Mouse (Mus musculus) megakaryocyte, embryonic 14.5 days (primary cell): ENCODE measurements around the gene Ubr7. TPM values are rescaled to one million over a fixed set of nuclear protein-coding genes. Genes with fewer than 3 reads are reported as not detected.

ENCODE experiments used
- H3K27me3 ChIP-seq: replicated peaks from 2 replicates; pipeline ENCODE3; 2012; ENCODE audit warnings: inconsistent platforms
- H3K36me3 ChIP-seq: replicated peaks from 2 replicates; pipeline ENCODE3; 2012; ENCODE audit warnings: low read length, inconsistent platforms, mixed read lengths
- H3K4me1 ChIP-seq: 2 replicates; pipeline ENCODE4 v1.6.1; 2012; ENCODE audit warnings: inconsistent platforms
- H3K4me3 ChIP-seq: replicated peaks from 2 replicates; pipeline ENCODE3; 2012; ENCODE audit warnings: moderate library complexity, mild to moderate bottlenecking, inconsistent platforms
- H3K9me3 ChIP-seq: 2 replicates; pipeline ENCODE4 v1.6.1; 2012; ENCODE audit warnings: inconsistent platforms
- FLI1 ChIP-seq: IDR thresholded peaks from 2 replicates; pipeline ENCODE4 v1.6.1; 2012; ENCODE audit warnings: low read length, inconsistent platforms, mixed read lengths
- GATA1 ChIP-seq: IDR thresholded peaks from 3 replicates; pipeline ENCODE4 v1.6.1; 2012; ENCODE audit warnings: mixed read lengths, low read length, inconsistent platforms, borderline replicate concordance
- polyA plus RNA-seq: library from polyadenylated mRNA; stranded (reverse); fragments of >175 nt; gene quantifications from 2 replicates; pipeline ENCODE4 v1.2.3, GENCODE M21; 2012; ENCODE audit warnings: low replicate concordance; ENCODE audit not compliant: insufficient read depth

Ubr7 gene
- polyA plus RNA-seq, 1 experiment: 11.3 TPM

GRCm38 (mm10) chr12:102787927-102788326 is 30.2 kb downstream of the Ubr7 start:
- peaks cover 8% of the 10 kb centered on the region; the same call in 1 of the 2 replicates for H3K4me1 ChIP-seq
- TF ChIP-seq FLI1: no peak
- no peak for TF ChIP-seq GATA1
- no peaks in the 10 kb centered on the region for H3K27me3 ChIP-seq
- H3K4me3 ChIP-seq: no peak overlapping the region
- H3K9me3 ChIP-seq: no peaks in the 10 kb centered on the region
- H3K36me3 ChIP-seq: peaks cover 97% of the 10 kb centered on the region

- TF ChIP-seq GATA1 (0 out of 3 replicates have a peak, but pooled peaks have one; percentile 36), FLI1 (no peak)
- H3K4me3 ChIP-seq: no peak overlapping the region
- no peaks in the 10 kb centered on the region for H3K9me3 ChIP-seq
- H3K36me3 ChIP-seq: peaks cover 57% of the 10 kb centered on the region
- H3K4me1 ChIP-seq: peaks cover 38% of the 10 kb centered on the region
- H3K27me3 ChIP-seq: no peaks in the 10 kb centered on the region
Measured at GRCm38 (mm10) chr12:102799528-102799927, 41.8 kb downstream of the Ubr7 start.

- H3K36me3 ChIP-seq: peaks cover 46% of the 10 kb centered on the region
- TF ChIP-seq GATA1: no peak
- TF ChIP-seq FLI1: no peak
- H3K4me3 ChIP-seq: no peak overlapping the region
- peaks cover 25% of the 10 kb centered on the region for H3K4me1 ChIP-seq
- H3K27me3 ChIP-seq: no peaks in the 10 kb centered on the region
- no peaks in the 10 kb centered on the region for H3K9me3 ChIP-seq
Measured at GRCm38 (mm10) chr12:102814858-102815257, 57.1 kb downstream of the Ubr7 start.

GRCm38 (mm10) chr12:102826399-102826798 is 68.6 kb downstream of the Ubr7 start:
- Histone ChIP-seq H3K27me3 (no peaks in the 10 kb centered on the region), H3K9me3 (no peaks in the 10 kb centered on the region), H3K36me3 (peaks cover 20% of the 10 kb centered on the region), H3K4me3 (no peak overlapping the region), H3K4me1 (peaks cover 9% of the 10 kb centered on the region)
- TF ChIP-seq FLI1 (no peak), GATA1 (no peak)

- Histone ChIP-seq H3K4me3 (no peak overlapping the region), H3K27me3 (no peaks in the 10 kb centered on the region)
Measured at GRCm38 (mm10) chr12:102827119-102827518, 69.4 kb downstream of the Ubr7 start.

More at GRCm38 (mm10) chr12:102827119-102827518, 69.4 kb downstream of the Ubr7 start:
- no peaks in the 10 kb centered on the region for H3K9me3 ChIP-seq
- no peak for TF ChIP-seq GATA1
- TF ChIP-seq FLI1: no peak
- H3K36me3 ChIP-seq: peaks cover 23% of the 10 kb centered on the region
- H3K4me1 ChIP-seq: peaks cover 9% of the 10 kb centered on the region

Other genes with a start within 250 kb of the Ubr7 start
- gene Chga, start 203.0 kb upstream of the Ubr7 start, polyA plus RNA-seq: 0.06 TPM in 1 of 2 replicates, not detected in the other
- gene Itpk1, start 53.0 kb upstream of the Ubr7 start, polyA plus RNA-seq: 15.7 and 19.2 TPM in 2 replicates
- gene Moap1, start 14.3 kb upstream of the Ubr7 start, polyA plus RNA-seq: 3.3 TPM in 1 of 2 replicates, not detected in the other
- 1.2 and 2.4 TPM in 2 replicates for gene Tmem251, start 14.2 kb upstream of the Ubr7 start, polyA plus RNA-seq
- gene Gm28051, start 202 bp upstream of the Ubr7 start, polyA plus RNA-seq: not detected in 2 replicates
- 10.4 TPM in 1 of 2 replicates, not detected in the other for gene Gon7, start 164 bp upstream of the Ubr7 start, polyA plus RNA-seq
- gene Gm20604, start 705 bp downstream of the Ubr7 start, polyA plus RNA-seq: 0.82 TPM in 1 of 2 replicates, not detected in the other
- 0.26 and 0.35 TPM in 2 replicates for gene Btbd7, start 120.5 kb downstream of the Ubr7 start, polyA plus RNA-seq
- not detected in 2 replicates for gene Cox8c, start 141.3 kb downstream of the Ubr7 start, polyA plus RNA-seq
- 0.06 TPM in 1 of 2 replicates, not detected in the other for gene Unc79, start 190.9 kb downstream of the Ubr7 start, polyA plus RNA-seq